Mouse (Mus musculus) liver, adult 2 months (tissue): Measurements from ENCODE around the gene Krt78. TPM values are rescaled to one million over a fixed set of nuclear protein-coding genes. Genes with fewer than 3 reads are reported as not detected.

Experiments used
- DNase-seq: peaks from one replicate; pipeline ENCODE4 v3.0.0-alpha.2; 2011; ENCODE audit warnings: low read depth, low spot score; ENCODE audit errors: extremely low read depth
- H3K27ac ChIP-seq: fragments of 200-500 bp; replicated peaks from 2 replicates; pipeline ENCODE4 v1.5.1; 2012; ENCODE audit warnings: low read depth, mild to moderate bottlenecking, control low read depth, inconsistent platforms, low read length; ENCODE audit not compliant: insufficient read depth
- H3K27me3 ChIP-seq: fragments of 200-500 bp; 2 replicates; pipeline ENCODE4 v1.6.1; 2012; ENCODE audit warnings: mild to moderate bottlenecking, moderate library complexity, low read length, inconsistent platforms; ENCODE audit not compliant: control insufficient read depth, insufficient read depth
- H3K36me3 ChIP-seq: fragments of 200-500 bp; 2 replicates; pipeline ENCODE4 v1.6.1; 2012; ENCODE audit warnings: low read length, inconsistent platforms; ENCODE audit not compliant: control insufficient read depth, insufficient read depth
- H3K4me1 ChIP-seq: fragments of 200-500 bp; 2 replicates; pipeline ENCODE4 v1.6.1; 2011; ENCODE audit warnings: low read length; ENCODE audit not compliant: control insufficient read depth, insufficient read depth
- H3K4me3 ChIP-seq: fragments of 200-500 bp; 2 replicates; pipeline ENCODE4 v1.5.1; 2011; ENCODE audit warnings: low read depth, mild to moderate bottlenecking, control low read depth, low read length, moderate library complexity; ENCODE audit not compliant: insufficient read depth
- H3K79me2 ChIP-seq: fragments of 200-500 bp; 2 replicates; pipeline ENCODE4 v1.6.1; 2012; ENCODE audit warnings: inconsistent platforms, mild to moderate bottlenecking, low read length, moderate library complexity; ENCODE audit not compliant: control insufficient read depth, insufficient read depth
- H3K9ac ChIP-seq: fragments of 200-500 bp; 2 replicates; pipeline ENCODE4 v1.6.1; 2012; ENCODE audit warnings: low read depth, mild to moderate bottlenecking, control low read depth, inconsistent platforms, low read length
- CTCF ChIP-seq: fragments of 200-500 bp; IDR thresholded peaks from 2 replicates; pipeline ENCODE4 v1.5.1; 2011; ENCODE audit warnings: low read depth, low read length, control low read depth
- POLR2A ChIP-seq: fragments of 200-500 bp; IDR thresholded peaks from 2 replicates; pipeline ENCODE4 v1.6.1; 2011; ENCODE audit warnings: low read length, control low read depth; ENCODE audit not compliant: insufficient read depth; ENCODE audit errors: extremely low read depth
- WGBS: fragments of 180-500 bp; shearing (Covaris S2); methylation state at CpG from one replicate; pipeline ENCODE4 v1.1.7; 2018; 5-methylcytosine and 5-hydroxymethylcytosine counted together
- polyA plus RNA-seq: library from polyadenylated mRNA; depleted of rRNA; stranded (reverse); fragments of >200 nt; gene quantifications from 2 replicates; pipeline ENCODE4 v1.2.3, GENCODE M21; 2012
- total RNA-seq: library from RNA; depleted of rRNA; stranded (reverse); fragments of >200 nt; gene quantifications from 2 replicates; pipeline ENCODE4 v1.2.3, GENCODE M21; 2014

The Krt78 gene
- total and polyA plus RNA-seq, 2 experiments = not detected

DNA sequence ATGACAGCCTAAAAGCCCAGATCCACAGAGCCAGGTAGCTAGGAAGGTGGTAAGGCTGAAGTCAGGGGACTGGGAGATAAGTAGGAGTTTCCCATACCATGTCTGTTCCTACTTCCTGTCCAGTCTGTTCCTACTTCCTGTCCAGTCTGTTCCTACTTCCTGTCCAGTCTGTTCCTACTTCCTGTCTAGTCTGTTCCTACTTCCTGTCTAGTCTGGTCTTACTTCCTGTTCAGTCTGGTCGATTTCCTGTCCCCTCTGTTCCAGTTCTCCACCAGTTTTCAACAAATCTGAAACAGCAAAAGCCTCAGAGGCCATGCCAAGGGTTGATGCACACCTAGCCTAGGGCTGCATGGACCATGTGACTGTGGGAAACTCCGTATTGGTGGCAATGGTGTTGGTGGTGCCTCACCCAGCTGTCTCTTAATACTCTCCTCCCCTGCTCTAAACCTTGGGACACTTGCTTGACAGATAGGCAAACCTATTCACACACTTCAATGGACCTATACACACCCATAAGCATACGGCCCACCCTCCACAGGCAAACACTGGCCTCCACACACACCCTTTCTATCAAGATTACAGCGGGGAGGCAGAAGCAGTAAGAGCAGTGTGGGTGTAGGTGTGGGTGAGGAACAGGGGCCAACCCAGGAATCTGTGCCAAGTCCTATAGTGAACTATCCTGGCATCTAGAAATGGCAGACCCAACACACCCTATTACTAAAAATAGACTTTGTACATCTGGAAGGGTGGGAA is 41.6 kb upstream of the Krt78 start:
- H3K36me3 ChIP-seq = peaks cover 16% of the 10 kb centered on the region
- no peaks in the 10 kb centered on the region for H3K79me2 ChIP-seq
- H3K4me3 ChIP-seq = no peak overlapping the region
- peak; percentile 46 for DNase-seq
- H3K27me3 ChIP-seq = no peaks in the 10 kb centered on the region
- H3K27ac ChIP-seq = no peak overlapping the region
- no peak overlapping the region for H3K9ac ChIP-seq
- H3K4me1 ChIP-seq = no peaks in the 10 kb centered on the region
- 86% methylated on average over 4 of the region's 4 CpGs for WGBS
- TF ChIP-seq POLR2A = no peak
- TF ChIP-seq CTCF = no peak

DNA sequence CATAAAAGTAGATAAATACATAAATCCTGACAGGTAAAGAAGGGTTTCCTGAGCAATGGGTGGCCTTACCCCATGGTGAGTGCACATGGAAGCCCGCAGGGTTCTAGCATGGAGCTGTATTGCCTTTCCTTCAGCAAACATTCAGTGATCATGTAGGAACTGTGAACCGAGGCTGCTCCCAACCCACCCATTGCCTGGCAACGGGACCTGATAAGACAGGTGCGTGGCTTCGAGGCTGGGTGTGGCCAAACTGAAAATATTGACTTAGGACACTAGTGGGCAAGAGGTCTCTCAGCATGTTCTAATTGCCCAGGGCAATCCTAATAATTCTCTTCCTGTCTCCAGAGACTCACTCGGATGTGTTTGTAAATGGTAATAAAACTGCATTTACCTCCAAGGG is 40.3 kb upstream of the Krt78 start:
- no peak overlapping the region for H3K27ac ChIP-seq
- no peaks in the 10 kb centered on the region for H3K4me1 ChIP-seq
- H3K4me3 ChIP-seq = no peak overlapping the region
- H3K79me2 ChIP-seq = no peaks in the 10 kb centered on the region
- H3K36me3 ChIP-seq = peaks cover 13% of the 10 kb centered on the region
- H3K27me3 ChIP-seq = no peaks in the 10 kb centered on the region
- 50% methylated on average over 6 of the region's 6 CpGs for WGBS
- TF ChIP-seq POLR2A (no peak), CTCF (no peak)
- no peak for DNase-seq
- H3K9ac ChIP-seq = no peak overlapping the region

DNA sequence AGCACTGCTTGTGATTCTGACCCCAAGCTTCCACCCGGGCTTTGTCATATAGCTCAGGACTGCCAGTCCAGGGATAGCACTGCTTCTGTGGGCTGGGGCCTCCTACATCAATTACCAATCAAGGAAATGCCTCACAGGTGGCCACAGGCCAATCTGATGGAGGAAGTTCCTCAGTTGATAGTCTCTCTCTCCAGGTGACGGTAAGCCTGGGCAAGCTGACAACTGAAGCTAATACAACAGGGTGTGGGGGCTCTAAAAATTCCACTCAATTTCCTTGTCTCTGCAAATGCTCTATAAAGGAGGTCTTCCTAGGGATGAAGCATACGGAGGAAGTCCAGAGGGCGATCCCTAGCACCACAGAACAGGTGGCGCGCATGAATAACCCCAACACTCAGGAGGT is 36.9 kb upstream of the Krt78 start:
- no peak for TF ChIP-seq CTCF
- Histone ChIP-seq H3K9ac (no peak overlapping the region), H3K36me3 (no peaks in the 10 kb centered on the region), H3K4me1 (no peaks in the 10 kb centered on the region), H3K27ac (no peak overlapping the region), H3K4me3 (no peak overlapping the region), H3K27me3 (no peaks in the 10 kb centered on the region), H3K79me2 (no peaks in the 10 kb centered on the region)
- WGBS = 80% methylated on average over 6 of the region's 6 CpGs
- DNase-seq = no peak

DNA sequence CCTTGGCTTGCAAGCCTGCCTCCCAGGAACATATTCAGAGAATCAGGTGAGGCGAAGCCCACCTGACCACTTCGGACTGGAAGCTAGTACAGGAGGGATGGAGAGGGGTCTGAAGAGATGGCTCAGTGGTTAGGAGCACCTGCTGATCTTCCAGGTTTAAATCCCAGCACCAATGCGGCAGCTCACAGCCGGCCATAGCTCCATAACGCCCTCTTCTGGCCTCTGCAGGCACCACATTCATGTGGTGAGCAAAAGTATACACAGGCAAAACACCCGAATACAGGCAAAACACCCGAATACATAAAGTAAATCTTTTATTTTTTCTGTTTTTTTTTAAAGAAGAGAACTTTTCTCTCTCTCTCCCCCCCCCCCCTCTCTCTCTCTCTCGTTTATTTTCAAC is 34.6 kb upstream of the Krt78 start:
- Histone ChIP-seq H3K27ac (no peak overlapping the region), H3K79me2 (no peaks in the 10 kb centered on the region), H3K4me1 (no peaks in the 10 kb centered on the region), H3K36me3 (no peaks in the 10 kb centered on the region), H3K4me3 (no peak overlapping the region), H3K9ac (no peak overlapping the region), H3K27me3 (no peaks in the 10 kb centered on the region)
- WGBS = 80% methylated on average over 8 of the region's 8 CpGs
- DNase-seq = no peak
- no peak for TF ChIP-seq POLR2A
- peak; percentile 35 for TF ChIP-seq CTCF

DNA sequence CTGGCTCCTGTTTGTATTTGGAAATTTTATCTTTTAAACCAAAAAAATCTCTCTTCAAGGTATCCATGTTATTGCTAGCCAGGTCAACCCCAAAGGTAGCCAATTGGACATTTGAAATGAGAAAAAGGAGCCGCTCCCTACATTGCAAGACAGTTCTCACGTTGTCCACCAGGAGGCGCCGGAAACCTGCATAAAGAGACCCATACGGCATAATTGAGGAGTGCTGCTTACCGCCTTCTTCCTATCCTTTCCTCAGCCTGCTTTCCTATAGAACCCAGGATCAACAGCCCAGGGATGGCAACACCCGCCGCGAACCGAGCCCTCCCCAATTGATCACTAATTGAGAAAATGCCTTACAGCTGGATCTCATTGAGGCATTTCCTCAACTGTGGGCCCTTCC is 34.0 kb upstream of the Krt78 start:
- DNase-seq = peak; percentile 58
- WGBS = under 1% methylated on average over 10 of the region's 10 CpGs
- Histone ChIP-seq H3K36me3 (no peaks in the 10 kb centered on the region), H3K9ac (no peak overlapping the region), H3K4me1 (no peaks in the 10 kb centered on the region), H3K79me2 (no peaks in the 10 kb centered on the region), H3K4me3 (no peak overlapping the region), H3K27ac (no peak overlapping the region), H3K27me3 (no peaks in the 10 kb centered on the region)
- TF ChIP-seq CTCF = peak; percentile 86
- no peak for TF ChIP-seq POLR2A

DNA sequence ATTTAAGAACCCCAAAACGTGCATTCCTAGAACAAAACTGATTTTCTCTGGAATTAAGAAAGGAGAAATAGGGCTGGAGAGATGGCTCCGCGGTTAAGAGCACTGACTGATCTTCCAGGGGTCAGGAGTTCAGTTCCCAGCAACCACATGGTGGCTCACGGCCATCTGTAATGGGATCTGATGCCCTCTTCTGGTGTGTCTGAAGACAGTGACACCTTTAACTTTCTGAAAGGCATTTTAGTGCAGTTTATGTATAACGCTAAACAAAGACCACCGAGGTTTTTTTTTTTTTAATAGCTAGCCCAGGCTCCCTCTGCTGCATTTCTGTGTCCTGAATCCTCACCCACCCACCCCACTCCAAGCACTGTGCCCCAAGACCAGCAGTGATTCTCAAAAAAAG is 30.7 kb upstream of the Krt78 start:
- Histone ChIP-seq H3K4me1 (no peaks in the 10 kb centered on the region), H3K27me3 (no peaks in the 10 kb centered on the region), H3K36me3 (no peaks in the 10 kb centered on the region), H3K4me3 (no peak overlapping the region), H3K79me2 (no peaks in the 10 kb centered on the region), H3K9ac (no peak overlapping the region), H3K27ac (no peak overlapping the region)
- whole genome bisulfite sequencing = 13% methylated on average over 6 of the region's 6 CpGs
- DNase-seq = peak; percentile 25
- TF ChIP-seq CTCF (peak; percentile 14; the same call in 1 of the 2 replicates), POLR2A (no peak)
